Comparison of ENCODE assay signal across 20 mouse cellular contexts in genomic region chr5:124989724-124990123, GRCm38 (mm10). TPM values are rescaled to one million over a fixed set of nuclear protein-coding genes. Genes with fewer than 3 reads are reported as not detected.
A peak's percentile ranks its signal among the peaks of the same experiment; 100 is the strongest.
DNase-seq lines count a peak whose midpoint lies in the region; ATAC-seq and TF ChIP-seq lines count a peak whose summit lies in the region.
"Had no signal": no experiment of that assay in that cellular context is flagged by ENCODE, and none has a peak within 500 bp of the region (broad histone marks: within the 10 kb centered on the region; RNA-seq: fewer than 3 reads in every experiment).

No protein-coding gene starts in this region.

- H3K27me3 ChIP-seq in heart, adult 2 months (ENCODE audit: control insufficient read depth, insufficient read depth, low read length): no peaks in the 10 kb centered on the region
- no peaks in the 10 kb centered on the region for H3K27me3 ChIP-seq in heart, embryonic 10.5 days (ENCODE audit: insufficient read depth, poor library complexity, severe bottlenecking)
- H3K27me3 ChIP-seq in kidney, embryonic 16.5 days (ENCODE audit: insufficient read depth, low read length): no peaks in the 10 kb centered on the region
- no peaks in the 10 kb centered on the region for H3K27me3 ChIP-seq in heart, embryonic 16.5 days (ENCODE audit: control insufficient read depth, insufficient read depth, low read length)
- H3K27me3 ChIP-seq: embryonic facial prominence, embryonic 15.5 days; hindbrain, embryonic 12.5 days; neural tube, embryonic 12.5 days had no signal

- no peaks in the 10 kb centered on the region for H3K9me3 ChIP-seq in heart, embryonic 10.5 days
- H3K9me3 ChIP-seq in kidney, embryonic 16.5 days (ENCODE audit: low read length): no peaks in the 10 kb centered on the region
- H3K9me3 ChIP-seq in heart, embryonic 16.5 days (replicated peaks; ENCODE audit: control insufficient read depth, low read length): no peaks in the 10 kb centered on the region
- H3K9me3 ChIP-seq: embryonic facial prominence, embryonic 15.5 days; hindbrain, embryonic 12.5 days; liver, embryonic 12.5 days; neural tube, embryonic 12.5 days had no signal

- 0 out of 2 replicates have a peak, but pooled peaks have one; percentile 28 for TF ChIP-seq EP300 in heart, adult 2 months (IDR thresholded peaks at IDR 0.05; ENCODE audit: insufficient read depth, low read depth, low read length)

- peak in 1 of 2 experiments; percentile 59 for DNase-seq in heart, adult 2 months
- no peak for DNase-seq in heart, embryonic 10.5 days (ENCODE audit: low spot score)
- peak; percentile 32 to 63 for DNase-seq in kidney, postnatal 25 days
- peak; percentile 68 for DNase-seq in lung, postnatal 10 days
- DNase-seq in adrenal gland, postnatal 10 days: no peak
- DNase-seq: cerebellum, adult 18-20 months; cerebellum, postnatal 36 days; layer of hippocampus, adult 9-11 months; right cerebral cortex, postnatal 4 days had no signal

- no peaks in the 10 kb centered on the region for H3K36me3 ChIP-seq in heart, adult 2 months (ENCODE audit: control insufficient read depth, insufficient read depth, low read length)
- H3K36me3 ChIP-seq in heart, embryonic 10.5 days: no peaks in the 10 kb centered on the region
- no peaks in the 10 kb centered on the region for H3K36me3 ChIP-seq in kidney, embryonic 16.5 days (ENCODE audit: insufficient read depth, low read length)
- no peaks in the 10 kb centered on the region for H3K36me3 ChIP-seq in heart, embryonic 16.5 days (ENCODE audit: control insufficient read depth, insufficient read depth)
- H3K36me3 ChIP-seq: embryonic facial prominence, embryonic 15.5 days; hindbrain, embryonic 12.5 days; liver, embryonic 12.5 days; neural tube, embryonic 12.5 days had no signal

- no peak for TF ChIP-seq POLR2A in heart, adult 2 months (IDR thresholded peaks at IDR 0.05; ENCODE audit: insufficient read depth, low read depth, low read length)

- intact Hi-C loops in heart, adult 2 months (cut with DNase I): no loop called here

- no peak overlapping the region for H3K4me3 ChIP-seq in heart, adult 2 months
- no peak overlapping the region for H3K4me3 ChIP-seq in heart, embryonic 10.5 days
- no peak overlapping the region for H3K4me3 ChIP-seq in kidney, embryonic 16.5 days (ENCODE audit: low read length)
- no peak overlapping the region for H3K4me3 ChIP-seq in heart, embryonic 16.5 days (ENCODE audit: low read length)
- H3K4me3 ChIP-seq: embryonic facial prominence, embryonic 15.5 days; hindbrain, embryonic 12.5 days; liver, embryonic 12.5 days; neural tube, embryonic 12.5 days had no signal

- WGBS in heart, adult 2 months: 25% methylated on average over 2 of the region's 2 CpGs
- WGBS in heart, embryonic 10.5 days: 77% methylated on average over 2 of the region's 2 CpGs
- 81% methylated on average over 2 of the region's 2 CpGs for WGBS in kidney, embryonic 16.5 days
- 43% methylated on average over 2 of the region's 2 CpGs for WGBS in heart, embryonic 16.5 days

- H3K4me2 ChIP-seq in kidney, embryonic 16.5 days (replicated peaks; ENCODE audit: low read depth, low read length): no peak overlapping the region
- H3K4me2 ChIP-seq in heart, embryonic 16.5 days (ENCODE audit: low read depth, low read length): no peak overlapping the region
- H3K4me2 ChIP-seq: embryonic facial prominence, embryonic 15.5 days; hindbrain, embryonic 12.5 days; liver, embryonic 12.5 days; midbrain, embryonic 11.5 days; neural tube, embryonic 12.5 days had no signal

- no peak for TF ChIP-seq CTCF in heart, adult 2 months (IDR thresholded peaks at IDR 0.05)

- peak overlapping the region; percentile 37 for H3K27ac ChIP-seq in heart, adult 2 months
- no peak overlapping the region for H3K27ac ChIP-seq in heart, embryonic 10.5 days
- no peak overlapping the region for H3K27ac ChIP-seq in kidney, embryonic 16.5 days (ENCODE audit: low read length)
- H3K27ac ChIP-seq in heart, embryonic 16.5 days (ENCODE audit: low read length): peak overlapping the region; percentile 61
- H3K27ac ChIP-seq: embryonic facial prominence, embryonic 15.5 days; hindbrain, embryonic 12.5 days; kidney, postnatal 0 days; liver, embryonic 12.5 days; neural tube, embryonic 12.5 days had no signal

- no peaks in the 10 kb centered on the region for H3K79me2 ChIP-seq in heart, adult 2 months (replicated peaks; ENCODE audit: control insufficient read depth, insufficient read depth, low read length)

- H3K9ac ChIP-seq in heart, adult 2 months (ENCODE audit: low read depth, low read length): no peak overlapping the region
- H3K9ac ChIP-seq in kidney, embryonic 16.5 days (replicated peaks; ENCODE audit: low read length): no peak overlapping the region
- no peak overlapping the region for H3K9ac ChIP-seq in heart, embryonic 16.5 days (ENCODE audit: low read length)
- H3K9ac ChIP-seq: embryonic facial prominence, embryonic 15.5 days; hindbrain, embryonic 12.5 days; liver, embryonic 12.5 days; neural tube, embryonic 12.5 days had no signal

- ATAC-seq in kidney, embryonic 16.5 days (ENCODE audit: low FRiP score, low TSS enrichment): no peak
- ATAC-seq in heart, embryonic 16.5 days (replicated peaks; ENCODE audit: extremely low read depth, insufficient read depth, low FRiP score): peak; percentile 76
- ATAC-seq: forebrain, embryonic 16.5 days; liver, embryonic 12.5 days had no signal

- peaks cover 13% of the 10 kb centered on the region for H3K4me1 ChIP-seq in heart, adult 2 months (ENCODE audit: control insufficient read depth, insufficient read depth, low read length)
- H3K4me1 ChIP-seq in heart, embryonic 10.5 days: peaks cover 4% of the 10 kb centered on the region; the same call in 1 of the 2 replicates
- 0 out of 2 replicates have a peak, but pooled peaks cover 3% of the 10 kb centered on the region for H3K4me1 ChIP-seq in kidney, embryonic 16.5 days (ENCODE audit: insufficient read depth, low read length)
- H3K4me1 ChIP-seq in heart, embryonic 16.5 days (ENCODE audit: control insufficient read depth, insufficient read depth, low read length): peaks cover 10% of the 10 kb centered on the region
- H3K4me1 ChIP-seq: hindbrain, embryonic 12.5 days; neural tube, embryonic 12.5 days had no signal

RNA-seq across cellular contexts. Expression of gene Rflna, which starts 13.3 kb away (rescaled TPM):
- under 1 TPM; 0.13 to 0.39 TPM for total RNA-seq in heart, adult 2 months (2021)
- 0.78 and 0.85 TPM in 2 replicates for polyA plus RNA-seq in heart, adult 2 months (2012; rRNA removed)
- polyA plus RNA-seq in heart, embryonic 10.5 days (2016; fragmentation: Nextera tagmentation; extraction: Ambion mirVana): 1.1 and 2.6 TPM in 2 replicates
- polyA plus RNA-seq in kidney, embryonic 16.5 days (2015; fragmentation: Nextera tagmentation; extraction: Ambion mirVana): 4.5 and 6.8 TPM in 2 replicates
- polyA plus RNA-seq in heart, embryonic 16.5 days (2015; fragmentation: Nextera tagmentation; extraction: Ambion mirVana): 1.0 and 1.3 TPM in 2 replicates
- 1 to 10 TPM; 4.3 TPM for total RNA-seq in adrenal gland, postnatal 10 days (2021)
- total RNA-seq: granulocyte monocyte progenitor cell, adult 5-6 weeks; MEL had no signal

Comparison
In these comparisons a context has a peak if more than half of its experiments do, and no peak if none do; other contexts are left out.
1. H3K27ac ChIP-seq: peak in heart, adult 2 months (single experiment) and heart, embryonic 16.5 days (single experiment); none in heart, embryonic 10.5 days (single experiment) and kidney, embryonic 16.5 days (single experiment).
2. DNase-seq: peak in kidney, postnatal 25 days (2 of 2) and lung, postnatal 10 days (single experiment); none in heart, embryonic 10.5 days (single experiment) and adrenal gland, postnatal 10 days (single experiment).